Mouse (Mus musculus): ENCODE measurements around the gene Bcl2l2.

Gene Bcl2l2

GRCm38 (mm10) chr14:54893651-54894181, 10.5 kb downstream of the Bcl2l2 start:
- DNase-seq (ENCODE audit: low read depth): peak; percentile 98

- no peak for DNase-seq (ENCODE audit: low read depth)
Observed at GRCm38 (mm10) chr14:54894296-54895151, 11.3 kb downstream of the Bcl2l2 start.

- no peak for DNase-seq (ENCODE audit: low read depth)
Observed at GRCm38 (mm10) chr14:54897445-54897844, 14.3 kb downstream of the Bcl2l2 start.

GRCm38 (mm10) chr14:54900383-54900782, 17.2 kb downstream of the Bcl2l2 start:
- DNase-seq (ENCODE audit: low read depth): no peak

- no peak for DNase-seq (ENCODE audit: low read depth)
Observed at GRCm38 (mm10) chr14:54903641-54904040, 20.5 kb downstream of the Bcl2l2 start.

GRCm38 (mm10) chr14:54908682-54909081, 25.5 kb downstream of the Bcl2l2 start:
- no peak for DNase-seq (ENCODE audit: low read depth)

- no peak for DNase-seq (ENCODE audit: low read depth)
Observed at GRCm38 (mm10) chr14:54912109-54912850, 29.1 kb downstream of the Bcl2l2 start.

GRCm38 (mm10) chr14:54912886-54913285, 29.7 kb downstream of the Bcl2l2 start, which contains the start of gene Slc22a17:
Gene Slc22a17 (minus strand): TSS chr14:54913132.
- DNase-seq (ENCODE audit: low read depth): no peak

- DNase-seq (ENCODE audit: low read depth): no peak
Observed at GRCm38 (mm10) chr14:54913343-54913742, 30.2 kb downstream of the Bcl2l2 start.

- DNase-seq (ENCODE audit: low read depth): no peak
Observed at GRCm38 (mm10) chr14:54920076-54920685, 37.0 kb downstream of the Bcl2l2 start.

GRCm38 (mm10) chr14:54924641-54925348, 41.6 kb downstream of the Bcl2l2 start:
- no peak for DNase-seq (ENCODE audit: low read depth)

- no peak for DNase-seq (ENCODE audit: low read depth)
Observed at GRCm38 (mm10) chr14:54925349-54926342, 42.5 kb downstream of the Bcl2l2 start, which contains the start of gene Efs. Gene Efs (minus strand): TSS chr14:54926126.

GRCm38 (mm10) chr14:54926401-54927158, 43.4 kb downstream of the Bcl2l2 start:
- DNase-seq (ENCODE audit: low read depth): no peak

GRCm38 (mm10) chr14:54927296-54927695, 44.1 kb downstream of the Bcl2l2 start:
- DNase-seq (ENCODE audit: low read depth): no peak

GRCm38 (mm10) chr14:54929801-54930200, 46.6 kb downstream of the Bcl2l2 start:
- DNase-seq (ENCODE audit: low read depth): no peak

GRCm38 (mm10) chr14:54930431-54930830, 47.3 kb downstream of the Bcl2l2 start:
- DNase-seq (ENCODE audit: low read depth): no peak

- no peak for DNase-seq (ENCODE audit: low read depth)
Observed at GRCm38 (mm10) chr14:54932645-54933150, 49.5 kb downstream of the Bcl2l2 start, which contains the start of gene Il25. Gene Il25 (plus strand): TSS chr14:54932695.

GRCm38 (mm10) chr14:54935904-54936830, 53.0 kb downstream of the Bcl2l2 start, which contains the start of gene Cmtm5:
Gene Cmtm5 (plus strand): TSS chr14:54936261.
- no peak for DNase-seq (ENCODE audit: low read depth)

Measured in c-Kit-positive CD71-negative TER-119-negative erythroid progenitor cells, embryonic 14.5 days (primary cell).